Mouse (Mus musculus) brain, embryonic 14.5 days (tissue): ENCODE measurements around the gene Nfkb1. TPM values are rescaled to one million over a fixed set of nuclear protein-coding genes. Genes with fewer than 3 reads are reported as not detected.
A peak's percentile ranks its signal among the peaks of the same experiment; 100 is the strongest.

Experiments used
- DNase-seq: peaks from one replicate; pipeline ENCODE4 v3.0.0-alpha.2; 2011; ENCODE audit warnings: low read depth
- CTCF ChIP-seq: fragments of 200-500 bp; IDR thresholded peaks from 2 replicates; pipeline ENCODE4 v1.5.1; 2012; ENCODE audit warnings: inconsistent platforms, mild to moderate bottlenecking, moderate library complexity, borderline replicate concordance; ENCODE audit not compliant: insufficient read depth, insufficient read length; ENCODE audit errors: extremely low read depth
- POLR2A ChIP-seq: fragments of 200-500 bp; IDR thresholded peaks from 2 replicates; pipeline ENCODE4 v1.6.1; 2012; ENCODE audit warnings: mild to moderate bottlenecking, inconsistent platforms, borderline replicate concordance; ENCODE audit not compliant: poor library complexity, insufficient read depth, insufficient read length, severe bottlenecking; ENCODE audit errors: extremely low read depth
- polyA plus RNA-seq: library from polyadenylated mRNA; depleted of rRNA; stranded (reverse); fragments of >200 nt; gene quantifications from 2 replicates; pipeline ENCODE4 v1.2.3, GENCODE M21; 2012

Nfkb1 gene
- polyA plus RNA-seq, 1 experiment = 25.5 TPM

- TF ChIP-seq POLR2A (no peak), CTCF (no peak)
- DNase-seq = peak; percentile 64
Measured at GRCm38 (mm10) chr3:135662139-135662864, 29.0 kb downstream of the Nfkb1 start.

DNA sequence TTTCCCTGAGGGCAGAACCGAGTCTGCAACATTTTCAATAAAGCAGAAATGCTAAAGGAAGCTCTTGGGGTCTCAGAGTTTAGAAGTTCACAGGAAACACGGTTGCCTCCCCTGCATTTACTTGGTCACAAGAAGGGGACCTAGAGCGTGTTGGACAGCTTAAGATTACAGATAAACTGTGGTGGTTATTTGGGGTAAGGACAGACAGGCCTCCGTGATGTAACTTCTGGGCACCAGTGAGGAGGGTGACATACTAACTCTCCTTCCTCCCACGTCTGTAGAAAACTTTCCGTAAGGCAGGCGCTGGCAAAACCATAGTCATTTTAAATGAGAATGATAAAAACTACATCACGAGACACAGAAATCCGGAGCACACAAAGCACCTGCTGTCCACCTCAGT, 29.6 kb downstream of the Nfkb1 start:
- TF ChIP-seq POLR2A (no peak), CTCF (no peak)
- DNase-seq = no peak

DNA sequence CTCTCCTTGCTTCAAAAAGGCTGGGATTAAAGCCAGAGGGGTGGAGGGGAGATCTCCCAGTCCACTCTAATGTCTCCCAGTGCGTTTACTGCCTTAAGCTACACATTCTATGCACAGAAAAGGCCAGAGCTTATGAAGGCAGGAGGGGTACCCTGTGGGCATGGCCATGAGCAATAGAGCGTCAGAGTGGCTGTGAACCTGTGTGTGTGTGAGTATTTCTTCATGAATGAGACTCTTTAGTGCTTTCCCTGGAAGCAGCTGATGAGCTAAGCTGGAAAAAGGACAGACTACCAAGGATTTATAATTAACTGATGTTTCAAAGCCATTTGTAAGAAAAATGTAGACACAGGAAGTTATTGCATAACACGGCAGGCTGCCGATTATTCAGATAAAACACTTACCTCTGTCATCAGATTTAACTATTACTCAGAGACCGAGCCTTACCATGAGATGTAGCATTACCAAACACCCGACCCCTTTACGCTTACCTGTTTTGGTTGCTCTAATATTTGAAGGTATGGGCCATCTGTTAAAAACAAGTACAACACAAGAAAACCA, 32.7 kb downstream of the Nfkb1 start:
- no peak for TF ChIP-seq POLR2A
- no peak for TF ChIP-seq CTCF

GRCm38 (mm10) chr3:135656156-135656555, 35.2 kb downstream of the Nfkb1 start:
- no peak for TF ChIP-seq POLR2A
- TF ChIP-seq CTCF = no peak
- DNase-seq = no peak

More for the DNA sequence above, 32.7 kb downstream of the Nfkb1 start:
- no peak for DNase-seq

DNA sequence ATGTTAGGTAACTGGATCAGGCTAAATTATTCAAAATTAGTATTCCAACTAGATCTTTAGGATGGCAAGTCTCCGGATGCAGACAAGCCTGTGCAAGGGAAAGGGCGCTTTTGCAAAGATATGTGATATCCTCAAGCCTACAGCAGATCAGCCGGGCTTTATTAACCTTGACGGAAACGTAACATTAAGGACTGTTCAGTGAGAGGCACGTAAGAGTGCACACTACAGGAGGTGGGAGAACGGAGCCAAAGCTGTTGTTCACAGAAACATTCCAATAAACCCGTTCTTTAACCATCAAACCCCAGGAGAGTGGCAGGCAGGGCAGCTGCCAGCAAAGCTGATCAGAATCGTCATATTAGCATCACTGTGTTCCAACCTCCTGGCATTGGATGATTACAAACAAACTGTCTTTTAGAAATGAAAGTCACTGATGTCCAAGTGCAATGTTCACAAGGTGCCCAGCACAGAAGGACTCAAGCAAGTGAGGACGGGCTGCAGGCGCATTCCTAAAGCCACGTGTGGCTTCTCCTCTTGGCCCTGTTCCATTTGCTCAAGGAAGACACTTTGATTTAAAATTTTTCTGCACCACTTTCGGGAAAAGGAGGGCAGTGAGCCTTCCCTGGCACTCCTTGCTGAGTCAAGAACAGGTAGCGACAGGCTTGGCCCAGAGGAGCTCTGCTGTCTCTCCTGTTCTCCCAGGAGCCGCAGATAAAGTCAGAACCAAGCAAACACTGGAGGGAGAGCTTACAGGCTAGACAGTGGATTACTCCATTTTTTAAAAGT, 40.4 kb downstream of the Nfkb1 start:
- peak; percentile 15 for DNase-seq
- TF ChIP-seq POLR2A (no peak), CTCF (no peak)

DNA sequence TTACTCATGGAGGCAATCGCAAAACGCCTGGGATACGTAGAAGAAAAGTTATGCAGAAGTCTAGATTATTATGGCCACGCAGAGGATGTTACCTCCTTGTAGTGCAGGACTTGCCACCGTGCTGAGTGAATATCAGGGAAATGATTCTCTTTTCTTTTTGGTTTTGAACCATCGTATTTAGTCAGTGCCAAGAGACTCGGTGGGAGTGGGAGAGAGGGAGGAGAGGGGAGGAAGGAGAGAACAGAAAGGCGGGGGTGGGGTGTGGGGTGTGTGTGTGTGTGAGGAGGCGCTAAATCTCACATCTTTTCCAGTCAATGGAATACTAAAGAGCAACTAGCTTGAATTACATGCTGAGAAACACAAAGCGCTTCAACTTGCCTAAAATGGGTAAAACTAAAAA, 41.5 kb downstream of the Nfkb1 start:
- TF ChIP-seq POLR2A (no peak), CTCF (no peak)

GRCm38 (mm10) chr3:135648501-135648900, 42.8 kb downstream of the Nfkb1 start:
- TF ChIP-seq CTCF (no peak), POLR2A (no peak)
- no peak for DNase-seq

More for the DNA sequence above, 41.5 kb downstream of the Nfkb1 start:
- DNase-seq = peak; percentile 47

GRCm38 (mm10) chr3:135646622-135647021, 44.7 kb downstream of the Nfkb1 start:
- TF ChIP-seq CTCF = no peak
- TF ChIP-seq POLR2A = no peak
- no peak for DNase-seq

- TF ChIP-seq CTCF (no peak), POLR2A (no peak)
- DNase-seq = no peak
Measured at GRCm38 (mm10) chr3:135644971-135645370, 46.4 kb downstream of the Nfkb1 start.

GRCm38 (mm10) chr3:135641623-135641915, 49.8 kb downstream of the Nfkb1 start:
- no peak for TF ChIP-seq POLR2A
- no peak for TF ChIP-seq CTCF
- DNase-seq = no peak

DNA sequence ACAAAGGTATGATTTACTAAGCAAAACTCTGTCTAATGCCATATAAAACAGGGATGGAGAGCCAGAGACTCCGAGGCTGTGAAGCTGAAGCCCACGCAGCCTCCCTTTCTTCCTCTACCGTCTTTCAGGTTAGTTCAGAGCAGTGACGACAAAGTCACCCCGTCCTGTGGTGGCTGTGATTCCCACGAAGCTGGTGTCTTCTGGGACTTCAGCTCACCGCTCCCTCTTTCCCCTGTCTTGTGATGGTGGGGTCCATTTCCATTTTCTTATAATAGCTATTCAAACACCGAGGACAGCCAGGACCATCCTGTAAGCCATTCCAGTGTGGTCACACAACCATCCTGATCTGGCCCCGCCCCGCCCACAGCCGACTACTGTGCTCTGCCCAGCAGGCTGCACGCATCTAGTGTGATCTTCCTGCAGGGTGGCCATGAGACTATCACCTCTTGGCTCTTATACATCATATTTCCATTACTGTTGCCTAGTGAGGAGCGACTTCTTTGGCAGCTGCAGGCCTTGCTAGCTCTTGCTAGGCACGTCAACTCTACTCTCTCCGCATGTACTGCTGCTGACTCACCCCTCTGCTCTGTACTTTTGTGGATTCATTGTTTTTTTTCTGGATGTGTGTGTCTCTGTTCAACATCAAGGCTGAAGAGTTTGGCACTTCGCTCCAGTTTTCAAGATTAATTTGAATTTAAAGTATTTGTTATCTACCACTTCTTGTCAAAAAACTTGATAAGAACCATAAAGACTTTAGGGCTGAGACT, 50.3 kb downstream of the Nfkb1 start:
- no peak for DNase-seq
- TF ChIP-seq CTCF (no peak), POLR2A (no peak)

GRCm38 (mm10) chr3:135640203-135640602, 51.1 kb downstream of the Nfkb1 start:
- TF ChIP-seq POLR2A (no peak), CTCF (no peak)
- DNase-seq = no peak
